Mouse (Mus musculus) lung, adult 18-20 months (tissue): Measurements from ENCODE around the gene Pp2d1.

Experiments used
- DNase-seq, 2 experiments: peaks; one replicate each; pipeline ENCODE4 v3.0.0; 2022; ENCODE audit warnings: mixed read lengths in 2 of 2

The Pp2d1 gene

DNA sequence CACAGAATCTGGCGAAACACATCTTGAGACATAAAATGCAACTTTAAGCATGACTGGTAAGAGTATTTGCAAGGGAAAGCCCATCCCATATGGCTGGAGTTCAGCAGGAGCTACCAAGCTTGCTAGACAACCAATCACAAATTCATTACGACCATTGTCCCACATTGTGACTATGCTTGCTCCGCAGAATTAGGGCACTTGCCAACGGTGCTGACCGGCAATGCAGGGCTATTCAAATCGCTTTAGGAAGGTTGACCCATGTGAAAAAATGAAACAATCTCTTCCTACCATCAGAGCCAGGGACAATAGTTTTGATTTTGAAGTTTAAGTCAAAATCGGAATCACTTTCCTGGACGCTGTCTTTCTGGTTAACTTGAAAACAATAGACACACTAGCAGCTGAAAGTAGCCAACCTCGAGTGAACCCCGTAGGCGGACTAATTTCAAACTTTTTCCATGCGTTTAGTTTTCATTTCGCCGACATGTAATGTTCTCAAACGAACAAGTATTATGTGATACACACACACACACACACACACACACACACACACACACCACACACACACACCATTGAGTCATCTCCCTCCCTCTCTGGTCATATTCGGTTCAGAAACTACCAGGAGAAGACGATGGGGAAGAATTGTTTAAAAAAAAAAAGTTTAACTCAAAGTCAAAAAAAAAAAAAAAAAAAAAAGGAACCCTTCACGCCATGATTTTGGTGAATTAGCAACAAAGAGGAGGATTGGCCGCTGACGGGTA lies 27.1 kb upstream of the Pp2d1 start, which contains the start of gene Kat2b:
Gene Kat2b, plus strand, starts transcription at position 701 of the 758 bp plus-strand sequence.
- DNase-seq, result peak; percentile 46 to 58

- DNase-seq, result no peak
These were observed 25.6 kb upstream of the Pp2d1 start for GRCm38 (mm10) chr17:53564837-53565236.

- DNase-seq, result no peak
These were observed 22.3 kb upstream of the Pp2d1 start for GRCm38 (mm10) chr17:53561458-53562029.

DNA sequence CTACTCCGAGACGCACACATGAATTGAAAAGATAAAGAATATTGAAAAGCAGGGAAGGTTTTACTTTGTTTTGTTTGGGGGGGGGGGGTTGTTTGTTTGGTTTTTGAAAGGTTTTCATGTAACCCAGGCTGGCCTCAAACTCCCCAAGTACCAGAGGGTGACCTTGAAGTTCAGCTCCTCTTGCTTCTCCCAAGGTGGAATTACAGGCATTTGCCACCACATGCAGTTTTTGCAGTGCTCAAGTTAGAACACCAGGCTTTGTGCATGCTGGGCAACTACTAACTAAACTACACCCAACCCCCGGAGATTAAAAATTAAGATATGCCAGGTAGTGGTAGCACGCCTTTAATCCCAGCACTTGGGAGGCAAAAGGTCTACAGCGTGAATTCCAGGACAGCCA lies 20.4 kb upstream of the Pp2d1 start:
- DNase-seq, result no peak

GRCm38 (mm10) chr17:53557443-53557842 lies 18.2 kb upstream of the Pp2d1 start:
- no peak for DNase-seq

- DNase-seq, result no peak
These were observed 15.6 kb upstream of the Pp2d1 start for GRCm38 (mm10) chr17:53554813-53555212.

DNA sequence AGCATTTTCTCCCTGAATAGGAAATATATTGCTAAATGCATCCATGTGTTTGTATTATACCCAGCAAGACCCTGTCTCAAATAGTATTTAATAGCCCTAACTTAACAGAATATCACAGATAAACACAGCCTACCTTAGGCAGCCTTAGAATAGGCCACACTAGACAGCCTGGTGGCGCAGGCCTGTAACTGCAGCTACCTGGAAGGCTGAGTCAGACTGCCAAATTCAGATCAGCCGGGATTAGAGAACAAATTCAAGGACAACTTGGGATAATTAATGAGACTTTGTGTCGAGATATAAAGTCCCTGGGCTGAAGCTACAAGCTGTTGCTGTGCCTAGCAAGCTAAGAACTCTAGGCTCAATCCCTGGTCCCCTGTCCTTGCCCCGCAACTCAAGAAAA lies 14.8 kb upstream of the Pp2d1 start:
- no peak for DNase-seq

GRCm38 (mm10) chr17:53551306-53552299 lies 12.4 kb upstream of the Pp2d1 start:
- no peak for DNase-seq

- DNase-seq, result peak; percentile 43 to 55
These were observed 4.5 kb upstream of the Pp2d1 start for GRCm38 (mm10) chr17:53543591-53544324.

- no peak for DNase-seq
These were observed 3.3 kb upstream of the Pp2d1 start for GRCm38 (mm10) chr17:53542536-53542935.

DNA sequence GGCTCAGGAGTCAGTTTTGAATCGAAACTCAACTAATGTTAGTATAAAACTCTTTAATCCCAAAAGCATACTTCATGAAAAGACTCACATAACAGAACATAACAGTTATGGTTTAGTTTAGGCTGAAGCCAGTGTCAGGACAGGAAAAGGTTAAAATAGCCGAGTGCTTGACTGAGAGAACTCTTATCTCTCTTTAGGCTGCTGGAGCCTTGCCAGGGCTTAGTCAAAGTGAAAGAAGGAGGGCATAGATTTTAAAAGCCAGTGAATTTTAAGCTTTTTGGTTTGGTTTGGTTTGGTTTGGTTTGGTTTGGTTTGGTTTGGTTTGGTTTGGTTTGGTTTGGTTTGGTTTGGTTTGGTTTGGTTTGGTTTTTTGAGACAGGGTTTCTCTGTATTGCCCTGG lies 6.8 kb downstream of the Pp2d1 start:
- no peak for DNase-seq

DNA sequence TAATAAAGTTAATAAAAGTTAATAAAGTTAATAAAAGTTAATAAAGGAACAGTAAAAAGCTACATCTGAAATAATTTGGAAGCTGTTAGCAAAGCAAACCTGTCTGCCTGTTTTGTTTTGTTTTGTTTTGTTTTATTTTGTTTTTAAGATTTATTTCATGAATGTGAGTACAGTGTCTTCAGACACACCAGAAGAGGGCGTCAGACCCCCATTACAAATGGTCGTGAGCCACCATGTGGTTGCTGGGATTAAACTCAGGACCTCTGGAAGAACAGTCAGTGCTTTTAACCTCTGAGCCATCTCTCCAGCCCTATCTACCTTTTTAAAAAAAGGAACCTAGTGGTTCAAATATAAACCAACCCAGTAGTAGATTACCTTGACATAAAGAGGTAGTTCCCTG lies 8.1 kb downstream of the Pp2d1 start:
- DNase-seq, result no peak

DNA sequence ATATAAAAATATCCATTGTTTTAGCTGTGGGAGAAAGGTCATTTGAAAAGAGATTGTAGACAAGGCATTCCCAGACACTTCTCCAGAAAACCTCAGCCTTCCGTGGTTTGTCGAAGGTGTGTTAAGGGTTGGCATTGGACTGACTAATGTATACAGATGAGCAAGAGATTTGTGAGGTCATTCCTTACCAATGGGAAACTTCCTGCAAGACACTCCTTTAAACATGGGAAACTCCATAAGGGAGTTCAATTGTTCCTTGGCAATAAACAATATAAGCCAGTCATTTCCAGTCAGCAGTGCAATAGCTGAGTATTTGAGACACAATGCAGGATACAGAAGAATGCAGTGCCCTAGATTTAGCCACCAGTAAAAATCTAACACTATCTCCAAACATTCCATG lies 11.2 kb downstream of the Pp2d1 start:
- no peak for DNase-seq

DNA sequence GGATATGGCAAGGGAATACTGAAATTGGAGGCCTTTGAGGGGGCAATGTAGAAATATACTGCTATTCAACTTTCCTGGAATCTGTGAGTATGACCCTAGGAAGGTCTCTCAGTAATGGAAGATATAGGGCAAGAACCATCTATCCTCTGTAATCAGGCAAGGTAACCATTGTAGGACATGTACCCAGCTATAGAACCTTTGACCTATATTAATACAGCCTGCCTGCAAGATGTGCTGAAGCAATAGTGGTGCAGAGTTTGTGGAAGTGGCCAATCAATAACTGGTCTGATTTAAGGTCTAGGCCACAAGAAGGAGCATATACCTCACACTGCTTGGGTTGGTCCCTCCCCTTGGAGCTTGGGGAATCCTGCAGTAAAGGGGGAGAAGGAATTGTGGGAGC lies 18.7 kb downstream of the Pp2d1 start:
- no peak for DNase-seq

GRCm38 (mm10) chr17:53519364-53519763 lies 19.9 kb downstream of the Pp2d1 start:
- DNase-seq, result no peak

GRCm38 (mm10) chr17:53512311-53512951 lies 26.8 kb downstream of the Pp2d1 start:
- peak in 1 of 2 experiments; percentile 7 for DNase-seq

GRCm38 (mm10) chr17:53502966-53503365 lies 36.3 kb downstream of the Pp2d1 start:
- no peak for DNase-seq

- no peak for DNase-seq
These were observed 50.3 kb downstream of the Pp2d1 start for GRCm38 (mm10) chr17:53489007-53489378.

GRCm38 (mm10) chr17:53488291-53489006 lies 50.8 kb downstream of the Pp2d1 start:
- DNase-seq, result peak in 1 of 2 experiments; percentile 35

DNA sequence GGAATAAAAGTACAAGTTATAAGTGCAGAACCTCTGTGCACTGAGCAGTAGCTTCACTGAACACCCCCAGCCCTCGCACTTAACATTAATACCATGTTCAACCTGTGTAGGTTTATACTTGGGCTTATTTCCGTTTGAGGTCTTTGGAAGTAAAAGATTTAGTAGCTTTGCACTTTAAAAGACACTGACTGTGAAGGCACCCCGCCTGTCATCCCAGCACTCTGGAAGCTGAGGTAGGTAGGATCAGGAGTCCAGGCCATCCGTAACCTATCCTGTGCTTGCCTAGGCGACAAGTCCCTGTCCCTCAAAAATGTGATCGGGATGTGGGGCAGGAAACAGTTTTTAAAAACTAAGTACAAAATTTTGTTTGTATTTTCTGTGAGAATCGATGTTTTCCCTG lies 58.8 kb downstream of the Pp2d1 start:
- DNase-seq, result no peak

DNA sequence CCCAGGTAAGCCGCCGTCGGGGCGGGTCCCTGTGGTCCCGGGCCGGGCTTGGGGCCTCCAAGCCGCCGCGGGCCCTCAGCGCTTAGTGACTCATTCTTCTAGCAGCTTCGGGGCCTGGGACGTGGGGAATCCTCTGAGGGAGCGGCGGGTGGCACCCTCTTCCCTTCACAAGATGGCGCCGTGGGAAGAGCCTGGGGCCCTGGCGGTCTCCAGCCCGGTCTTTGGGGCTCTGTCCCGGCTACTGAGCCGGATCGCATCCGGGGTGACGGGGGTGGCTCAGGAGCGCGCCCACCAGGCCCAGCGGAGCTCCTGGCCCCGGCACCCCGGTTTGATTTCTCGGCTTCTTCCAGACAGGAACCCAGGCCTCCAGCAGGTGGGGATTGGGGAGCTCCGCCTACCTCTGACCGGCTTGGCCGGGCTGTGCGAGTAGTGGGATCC lies 59.6 kb downstream of the Pp2d1 start:
- DNase-seq, result peak; percentile 59
